Mouse (Mus musculus): ENCODE results near the gene Phpt1. TPM values are rescaled to one million over a fixed set of nuclear protein-coding genes. Genes with fewer than 3 reads are reported as not detected.

Gene Phpt1
- total and polyA plus RNA-seq, 2 experiments from 2014 or later, result 33.7 to 171 TPM

- Histone ChIP-seq H3K4me2 (ENCODE audit: low read depth) (0 out of 2 replicates have a peak overlapping the region, but pooled peaks have one; percentile 69), H3K9me3 (ENCODE audit: low read length) (no peaks in the 10 kb centered on the region), H3K27ac (ENCODE audit: low read depth, low read length) (0 out of 2 replicates have a peak overlapping the region, but pooled peaks have one; percentile 35), H3K4me3 (ENCODE audit: low read depth, low read length) (no peak overlapping the region), H3K4me1 (ENCODE audit: insufficient read depth) (peaks cover 24% of the 10 kb centered on the region), H3K36me3 (ENCODE audit: insufficient read depth) (peaks cover 47% of the 10 kb centered on the region), H3K27me3 (ENCODE audit: insufficient read depth, low read length) (peaks cover 22% of the 10 kb centered on the region), H3K9ac (no peak overlapping the region)
- 46% methylated on average over 12 of the region's 12 CpGs for WGBS
- TF ChIP-seq CTCF (IDR thresholded peaks at IDR 0.05; ENCODE audit: low read depth), result peak; percentile 15
- DNase-seq, result peak; percentile 77
- peak; percentile 72 for ATAC-seq
Observed at GRCm38 (mm10) chr2:25582466-25583119, 7.6 kb upstream of the Phpt1 start.

- TF ChIP-seq CTCF (IDR thresholded peaks at IDR 0.05; ENCODE audit: low read depth), result no peak
- peaks cover 29% of the 10 kb centered on the region for H3K27me3 ChIP-seq (ENCODE audit: insufficient read depth, low read length)
- no peaks in the 10 kb centered on the region for H3K9me3 ChIP-seq (ENCODE audit: low read length)
- peak overlapping the region; percentile 69 for H3K4me2 ChIP-seq (ENCODE audit: low read depth)
- ATAC-seq (peak; percentile 7; the same call in 1 of the 2 replicates), DNase-seq (no peak)
- peak overlapping the region; percentile 58; the same call in 1 of the 2 replicates for H3K4me3 ChIP-seq (ENCODE audit: low read depth, low read length)
- H3K36me3 ChIP-seq (ENCODE audit: insufficient read depth), result peaks cover 54% of the 10 kb centered on the region
- 0 out of 2 replicates have a peak overlapping the region, but pooled peaks have one; percentile 29 for H3K27ac ChIP-seq (ENCODE audit: low read depth, low read length)
- no peak overlapping the region for H3K9ac ChIP-seq
- 24% methylated on average over 6 of the region's 6 CpGs for WGBS
- H3K4me1 ChIP-seq (ENCODE audit: insufficient read depth), result peaks cover 24% of the 10 kb centered on the region
Observed at GRCm38 (mm10) chr2:25581901-25582301, 6.9 kb upstream of the Phpt1 start.

GRCm38 (mm10) chr2:25581294-25581864, 6.4 kb upstream of the Phpt1 start, which contains the start of gene Ajm1:
TSS of gene Ajm1 (minus strand) at chr2:25581757.
- Histone ChIP-seq H3K36me3 (ENCODE audit: insufficient read depth) (peaks cover 53% of the 10 kb centered on the region), H3K9ac (peak within 1 kb of the TSS; percentile 64), H3K4me1 (ENCODE audit: insufficient read depth) (peaks cover 24% of the 10 kb centered on the region), H3K27me3 (ENCODE audit: insufficient read depth, low read length) (peaks cover 34% of the 10 kb centered on the region), H3K27ac (ENCODE audit: low read depth, low read length) (0 out of 2 replicates have a peak within 1 kb of the TSS, but pooled peaks have one; percentile 40), H3K4me3 (ENCODE audit: low read depth, low read length) (peak within 1 kb of the TSS; percentile 58), H3K4me2 (ENCODE audit: low read depth) (peak within 1 kb of the TSS; percentile 69), H3K9me3 (ENCODE audit: low read length) (no peaks in the 10 kb centered on the region)
- TF ChIP-seq CTCF (IDR thresholded peaks at IDR 0.05; ENCODE audit: low read depth), result peak; percentile 91
- ATAC-seq, result peak; percentile 87
- WGBS, result 7% methylated on average over 19 of the region's 19 CpGs
- DNase-seq, result peak; percentile 88

- H3K27me3 ChIP-seq (ENCODE audit: insufficient read depth, low read length), result peaks cover 40% of the 10 kb centered on the region
- H3K4me1 ChIP-seq (ENCODE audit: insufficient read depth), result peaks cover 24% of the 10 kb centered on the region
- TF ChIP-seq CTCF (IDR thresholded peaks at IDR 0.05; ENCODE audit: low read depth), result no peak
- 41% methylated on average over 6 of the region's 6 CpGs for WGBS
- H3K9me3 ChIP-seq (ENCODE audit: low read length), result no peaks in the 10 kb centered on the region
- peaks cover 48% of the 10 kb centered on the region for H3K36me3 ChIP-seq (ENCODE audit: insufficient read depth)
- H3K4me3 ChIP-seq (ENCODE audit: low read depth, low read length), result peak overlapping the region; percentile 58
- DNase-seq, result no peak
- H3K27ac ChIP-seq (ENCODE audit: low read depth, low read length), result no peak overlapping the region
- ATAC-seq, result no peak
- H3K9ac ChIP-seq, result peak overlapping the region; percentile 64
- H3K4me2 ChIP-seq (ENCODE audit: low read depth), result peak overlapping the region; percentile 69
Observed at GRCm38 (mm10) chr2:25580621-25581101, 5.6 kb upstream of the Phpt1 start.

- DNase-seq (peak; percentile 70), ATAC-seq (no peak)
- Histone ChIP-seq H3K27ac (ENCODE audit: low read depth, low read length) (no peak overlapping the region), H3K4me3 (ENCODE audit: low read depth, low read length) (0 out of 2 replicates have a peak overlapping the region, but pooled peaks have one; percentile 9), H3K9ac (0 out of 2 replicates have a peak overlapping the region, but pooled peaks have one; percentile 6), H3K27me3 (ENCODE audit: insufficient read depth, low read length) (peaks cover 40% of the 10 kb centered on the region), H3K36me3 (ENCODE audit: insufficient read depth) (peaks cover 40% of the 10 kb centered on the region), H3K9me3 (ENCODE audit: low read length) (no peaks in the 10 kb centered on the region), H3K4me2 (ENCODE audit: low read depth) (peak overlapping the region; percentile 1), H3K4me1 (ENCODE audit: insufficient read depth) (peaks cover 24% of the 10 kb centered on the region)
- 13% methylated on average over 27 of the region's 27 CpGs for WGBS
- TF ChIP-seq CTCF (IDR thresholded peaks at IDR 0.05; ENCODE audit: low read depth), result peak; percentile 71
Observed at GRCm38 (mm10) chr2:25579737-25580460, 4.9 kb upstream of the Phpt1 start.
